Mouse (Mus musculus): Measurements from ENCODE around the gene Ddx59. TPM values are rescaled to one million over a fixed set of nuclear protein-coding genes. Genes with fewer than 3 reads are reported as not detected.

Gene Ddx59
- 13.7 and 14.0 TPM in 2 replicates for total RNA-seq (2012; rRNA removed)

GRCm38 (mm10) chr1:136414798-136415755, at the start of gene Ddx59:
TSS of gene Ddx59 (plus strand) at chr1:136415271.
- Histone ChIP-seq H3K27ac (ENCODE audit: insufficient read depth, low read depth, low read length, poor library complexity, severe bottlenecking) (peak within 1 kb of the TSS; percentile 90), H3K36me3 (ENCODE audit: control insufficient read depth, insufficient read depth, low read length, poor library complexity, severe bottlenecking) (peaks cover 3% of the 10 kb centered on the region; the same call in 1 of the 2 replicates), H3K4me3 (ENCODE audit: insufficient read depth in 1 of 2, low read depth in 1 of 2, low read length in 2 of 2, poor library complexity in 1 of 2, severe bottlenecking in 1 of 2) (peak within 1 kb of the TSS; percentile 80 to 84), H3K9me3 (ENCODE audit: control insufficient read depth, insufficient read depth, low read depth, low read length) (no peaks in the 10 kb centered on the region), H3K4me1 (ENCODE audit: control insufficient read depth in 2 of 2, insufficient read depth in 2 of 2, low read length in 2 of 2, poor library complexity in 1 of 2) (peaks cover 9 to 12% of the 10 kb centered on the region in 2 experiments; a peak in 3 of 4 replicates), H3K9ac (ENCODE audit: insufficient read depth, low read depth, low read length, poor library complexity, severe bottlenecking) (peak within 1 kb of the TSS; percentile 94)
- TF ChIP-seq ZNF384 (IDR thresholded peaks at IDR 0.05; ENCODE audit: low read depth, low read length) (peak; percentile 79; the same call in 1 of the 2 replicates), HCFC1 (IDR thresholded peaks at IDR 0.05; ENCODE audit: borderline replicate concordance, insufficient read depth, low read length) (0 out of 2 replicates have a peak, but pooled peaks have one; percentile 31), ZC3H11A (IDR thresholded peaks at IDR 0.05; ENCODE audit: borderline replicate concordance, low read depth, low read length) (no peak)
- DNase-seq (ENCODE audit: low read depth, low spot score): peak; percentile 82
- in situ Hi-C loops (cut with MboI; ENCODE audit: low sequenced_read_pairs in 2 of 2, unreplicated experiment in 2 of 2): no loop called here

- Histone ChIP-seq H3K4me3 (ENCODE audit: insufficient read depth in 1 of 2, low read depth in 1 of 2, low read length in 2 of 2, poor library complexity in 1 of 2, severe bottlenecking in 1 of 2) (no peak overlapping the region), H3K4me1 (ENCODE audit: control insufficient read depth in 2 of 2, insufficient read depth in 2 of 2, low read length in 2 of 2, poor library complexity in 1 of 2) (no peaks in the 10 kb centered on the region), H3K9me3 (ENCODE audit: control insufficient read depth, insufficient read depth, low read depth, low read length) (no peaks in the 10 kb centered on the region), H3K9ac (ENCODE audit: insufficient read depth, low read depth, low read length, poor library complexity, severe bottlenecking) (no peak overlapping the region), H3K36me3 (ENCODE audit: control insufficient read depth, insufficient read depth, low read length, poor library complexity, severe bottlenecking) (no peaks in the 10 kb centered on the region), H3K27ac (ENCODE audit: insufficient read depth, low read depth, low read length, poor library complexity, severe bottlenecking) (no peak overlapping the region)
- in situ Hi-C loops (cut with MboI; ENCODE audit: low sequenced_read_pairs in 2 of 2, unreplicated experiment in 2 of 2): no loop called here
- TF ChIP-seq CHD2 (IDR thresholded peaks at IDR 0.05; ENCODE audit: low read depth, low read length) (no peak), HCFC1 (IDR thresholded peaks at IDR 0.05; ENCODE audit: borderline replicate concordance, insufficient read depth, low read length) (no peak), MAFK (IDR thresholded peaks at IDR 0.05; ENCODE audit: insufficient read depth, low read depth, low read length) (no peak), ZNF384 (IDR thresholded peaks at IDR 0.05; ENCODE audit: low read depth, low read length) (no peak), ZC3H11A (IDR thresholded peaks at IDR 0.05; ENCODE audit: borderline replicate concordance, low read depth, low read length) (no peak)
- no peak for DNase-seq (ENCODE audit: low read depth, low spot score)
Observed at GRCm38 (mm10) chr1:136365986-136366385, 49.1 kb upstream of the Ddx59 start.

GRCm38 (mm10) chr1:136379261-136379660, 35.8 kb upstream of the Ddx59 start:
- Histone ChIP-seq H3K36me3 (ENCODE audit: control insufficient read depth, insufficient read depth, low read length, poor library complexity, severe bottlenecking) (no peaks in the 10 kb centered on the region), H3K9ac (ENCODE audit: insufficient read depth, low read depth, low read length, poor library complexity, severe bottlenecking) (no peak overlapping the region), H3K27ac (ENCODE audit: insufficient read depth, low read depth, low read length, poor library complexity, severe bottlenecking) (no peak overlapping the region), H3K4me1 (ENCODE audit: control insufficient read depth in 2 of 2, insufficient read depth in 2 of 2, low read length in 2 of 2, poor library complexity in 1 of 2) (no peaks in the 10 kb centered on the region), H3K9me3 (ENCODE audit: control insufficient read depth, insufficient read depth, low read depth, low read length) (no peaks in the 10 kb centered on the region), H3K4me3 (ENCODE audit: insufficient read depth in 1 of 2, low read depth in 1 of 2, low read length in 2 of 2, poor library complexity in 1 of 2, severe bottlenecking in 1 of 2) (no peak overlapping the region)
- in situ Hi-C loops (cut with MboI; ENCODE audit: low sequenced_read_pairs in 2 of 2, unreplicated experiment in 2 of 2): no loop called here
- no peak for DNase-seq (ENCODE audit: low read depth, low spot score)
- no peak for TF ChIP-seq CHD2 (IDR thresholded peaks at IDR 0.05; ENCODE audit: low read depth, low read length)
- no peak for TF ChIP-seq ZC3H11A (IDR thresholded peaks at IDR 0.05; ENCODE audit: borderline replicate concordance, low read depth, low read length)
- TF ChIP-seq HCFC1 (IDR thresholded peaks at IDR 0.05; ENCODE audit: borderline replicate concordance, insufficient read depth, low read length): no peak
- TF ChIP-seq MAFK (IDR thresholded peaks at IDR 0.05; ENCODE audit: insufficient read depth, low read depth, low read length): no peak
- TF ChIP-seq ZNF384 (IDR thresholded peaks at IDR 0.05; ENCODE audit: low read depth, low read length): no peak

- no peaks in the 10 kb centered on the region for H3K36me3 ChIP-seq (ENCODE audit: control insufficient read depth, insufficient read depth, low read length, poor library complexity, severe bottlenecking)
- in situ Hi-C loops (cut with MboI; ENCODE audit: low sequenced_read_pairs in 2 of 2, unreplicated experiment in 2 of 2): no loop called here
- H3K4me1 ChIP-seq (ENCODE audit: control insufficient read depth in 2 of 2, insufficient read depth in 2 of 2, low read length in 2 of 2, poor library complexity in 1 of 2): no peaks in the 10 kb centered on the region
- no peak for DNase-seq (ENCODE audit: low read depth, low spot score)
- H3K9me3 ChIP-seq (ENCODE audit: control insufficient read depth, insufficient read depth, low read depth, low read length): no peaks in the 10 kb centered on the region
- H3K9ac ChIP-seq (ENCODE audit: insufficient read depth, low read depth, low read length, poor library complexity, severe bottlenecking): no peak overlapping the region; the same call in 1 of the 2 replicates
- no peak overlapping the region for H3K27ac ChIP-seq (ENCODE audit: insufficient read depth, low read depth, low read length, poor library complexity, severe bottlenecking)
- no peak overlapping the region for H3K4me3 ChIP-seq (ENCODE audit: insufficient read depth in 1 of 2, low read depth in 1 of 2, low read length in 2 of 2, poor library complexity in 1 of 2, severe bottlenecking in 1 of 2)
- TF ChIP-seq CHD2 (IDR thresholded peaks at IDR 0.05; ENCODE audit: low read depth, low read length): no peak
- TF ChIP-seq HCFC1 (IDR thresholded peaks at IDR 0.05; ENCODE audit: borderline replicate concordance, insufficient read depth, low read length): no peak
- TF ChIP-seq ZC3H11A (IDR thresholded peaks at IDR 0.05; ENCODE audit: borderline replicate concordance, low read depth, low read length): no peak
- TF ChIP-seq ZNF384 (IDR thresholded peaks at IDR 0.05; ENCODE audit: low read depth, low read length): no peak
- no peak for TF ChIP-seq MAFK (IDR thresholded peaks at IDR 0.05; ENCODE audit: insufficient read depth, low read depth, low read length)
Observed at GRCm38 (mm10) chr1:136380161-136380560, 34.9 kb upstream of the Ddx59 start.
